Mouse (Mus musculus) small intestine, adult 2 months (tissue): ENCODE results near the gene Ablim2. TPM values are rescaled to one million over a fixed set of nuclear protein-coding genes. Genes with fewer than 3 reads are reported as not detected.

ENCODE experiments used
- H3K27ac ChIP-seq: fragments of 200-500 bp; 2 replicates; pipeline ENCODE4 v1.5.1; 2012; ENCODE audit warnings: low read depth, low read length, control low read depth, inconsistent platforms; ENCODE audit not compliant: insufficient read depth
- H3K27me3 ChIP-seq: fragments of 200-500 bp; 2 replicates; pipeline ENCODE4 v1.6.1; 2012; ENCODE audit warnings: mild to moderate bottlenecking, moderate library complexity, low read length, inconsistent platforms; ENCODE audit not compliant: control insufficient read depth, insufficient read depth
- H3K36me3 ChIP-seq: fragments of 200-500 bp; 2 replicates; pipeline ENCODE4 v1.6.1; 2012; ENCODE audit warnings: mild to moderate bottlenecking, low read length, control low read depth, inconsistent platforms; ENCODE audit not compliant: control insufficient read depth, insufficient read depth
- H3K4me1 ChIP-seq: fragments of 200-500 bp; 2 replicates; pipeline ENCODE4 v1.6.1; 2012; ENCODE audit warnings: low read length, inconsistent platforms, mixed read lengths; ENCODE audit not compliant: control insufficient read depth, insufficient read depth, insufficient read length
- H3K4me3 ChIP-seq: fragments of 200-500 bp; 2 replicates; pipeline ENCODE4 v1.5.1; 2012; ENCODE audit warnings: low read depth, mild to moderate bottlenecking, control low read depth, inconsistent platforms, low read length, moderate library complexity
- CTCF ChIP-seq: fragments of 200-500 bp; IDR thresholded peaks from 2 replicates; pipeline ENCODE4 v1.5.1; 2012; ENCODE audit warnings: low read depth, mild to moderate bottlenecking, control low read depth, inconsistent platforms, low read length, moderate library complexity, mixed read lengths; ENCODE audit not compliant: insufficient replicate concordance, insufficient read length; ENCODE audit errors: extremely low read depth
- POLR2A ChIP-seq: fragments of 200-500 bp; IDR thresholded peaks from 2 replicates; pipeline ENCODE4 v1.6.1; 2012; ENCODE audit warnings: low read depth, mild to moderate bottlenecking, control low read depth, inconsistent platforms, low read length, moderate library complexity
- WGBS: fragments of 180-500 bp; shearing (Covaris S2); methylation state at CpG from one replicate; pipeline ENCODE4 v1.1.7; 2018; 5-methylcytosine and 5-hydroxymethylcytosine counted together
- polyA plus RNA-seq: library from polyadenylated mRNA; depleted of rRNA; stranded (reverse); fragments of >200 nt; gene quantifications from 2 replicates; pipeline ENCODE4 v1.2.3, GENCODE M21; 2012; rRNA removed

Gene Ablim2
- polyA plus RNA-seq, result 6.8 and 9.1 TPM in 2 replicates

- Histone ChIP-seq H3K4me3 (peak within 1 kb of the TSS; percentile 65), H3K36me3 (no peaks in the 10 kb centered on the region), H3K4me1 (peaks cover 7% of the 10 kb centered on the region), H3K27ac (peak within 1 kb of the TSS; percentile 57), H3K27me3 (peaks cover 4% of the 10 kb centered on the region; the same call in 1 of the 2 replicates)
- TF ChIP-seq CTCF (no peak), POLR2A (no peak)
- WGBS, result under 1% methylated on average over 34 of the region's 35 CpGs
Observed at GRCm38 (mm10) chr5:35757639-35758001, at the start of gene Ablim2. TSS of gene Ablim2 (plus strand) at chr5:35757880.

- Histone ChIP-seq H3K27me3 (no peaks in the 10 kb centered on the region), H3K27ac (no peak overlapping the region), H3K4me1 (peaks cover 14% of the 10 kb centered on the region), H3K36me3 (peaks cover 2% of the 10 kb centered on the region; the same call in 1 of the 2 replicates), H3K4me3 (no peak overlapping the region)
- WGBS, result 25% methylated on average over 3 of the region's 3 CpGs
- TF ChIP-seq POLR2A, result no peak
- TF ChIP-seq CTCF, result no peak
Observed at GRCm38 (mm10) chr5:35710481-35710880, 47.2 kb upstream of the Ablim2 start.

- TF ChIP-seq POLR2A, result no peak
- 45% methylated on average over 3 of the region's 3 CpGs for WGBS
- Histone ChIP-seq H3K4me3 (no peak overlapping the region), H3K27me3 (no peaks in the 10 kb centered on the region), H3K36me3 (peaks cover 2% of the 10 kb centered on the region; the same call in 1 of the 2 replicates), H3K4me1 (peaks cover 14% of the 10 kb centered on the region), H3K27ac (no peak overlapping the region)
Observed at GRCm38 (mm10) chr5:35710931-35711330, 46.7 kb upstream of the Ablim2 start.

- H3K4me3 ChIP-seq, result no peak overlapping the region
- TF ChIP-seq POLR2A, result no peak
- TF ChIP-seq CTCF, result no peak
- H3K27me3 ChIP-seq, result no peaks in the 10 kb centered on the region
- 0 out of 2 replicates have a peak, but pooled peaks cover 2% of the 10 kb centered on the region for H3K36me3 ChIP-seq
- H3K27ac ChIP-seq, result no peak overlapping the region
- 72% methylated on average over 5 of the region's 5 CpGs for WGBS
- peaks cover 20% of the 10 kb centered on the region for H3K4me1 ChIP-seq
Observed at GRCm38 (mm10) chr5:35712517-35712916, 45.2 kb upstream of the Ablim2 start.

GRCm38 (mm10) chr5:35713649-35714354, 43.9 kb upstream of the Ablim2 start:
- H3K4me1 ChIP-seq, result peaks cover 31% of the 10 kb centered on the region
- no peak overlapping the region for H3K27ac ChIP-seq
- no peaks in the 10 kb centered on the region for H3K27me3 ChIP-seq
- TF ChIP-seq CTCF (peak; percentile 73; the same call in 1 of the 2 replicates), POLR2A (no peak)
- no peak overlapping the region for H3K4me3 ChIP-seq
- WGBS, result 52% methylated on average over 13 of the region's 13 CpGs
- 0 out of 2 replicates have a peak, but pooled peaks cover 2% of the 10 kb centered on the region for H3K36me3 ChIP-seq

- peak overlapping the region; percentile 61 for H3K27ac ChIP-seq
- no peaks in the 10 kb centered on the region for H3K36me3 ChIP-seq
- no peaks in the 10 kb centered on the region for H3K27me3 ChIP-seq
- no peak for TF ChIP-seq CTCF
- TF ChIP-seq POLR2A, result no peak
- H3K4me1 ChIP-seq, result peaks cover 25% of the 10 kb centered on the region
- 48% methylated on average over 5 of the region's 5 CpGs for WGBS
- no peak overlapping the region for H3K4me3 ChIP-seq
Observed at GRCm38 (mm10) chr5:35717455-35717854, 40.2 kb upstream of the Ablim2 start.

GRCm38 (mm10) chr5:35717946-35718345, 39.7 kb upstream of the Ablim2 start:
- Histone ChIP-seq H3K36me3 (0 out of 2 replicates have a peak, but pooled peaks cover 1% of the 10 kb centered on the region), H3K4me3 (no peak overlapping the region), H3K27me3 (no peaks in the 10 kb centered on the region), H3K27ac (peak overlapping the region; percentile 61), H3K4me1 (peaks cover 25% of the 10 kb centered on the region)
- TF ChIP-seq CTCF, result peak; percentile 39; the same call in 1 of the 2 replicates
- TF ChIP-seq POLR2A, result no peak
- WGBS, result 14% methylated on average over 4 of the region's 4 CpGs
